Mouse (Mus musculus): ENCODE results near the gene Slc22a8.

Gene Slc22a8

GRCm38 (mm10) chr19:8655833-8656232, 64.8 kb downstream of the Slc22a8 start:
- in situ Hi-C loops (cut with MboI; ENCODE audit: low pct_unique_long_range_greater_than_20kb in 1 of 2, low sequenced_read_pairs in 2 of 2, unreplicated experiment in 1 of 2), result no loop called here

DNA sequence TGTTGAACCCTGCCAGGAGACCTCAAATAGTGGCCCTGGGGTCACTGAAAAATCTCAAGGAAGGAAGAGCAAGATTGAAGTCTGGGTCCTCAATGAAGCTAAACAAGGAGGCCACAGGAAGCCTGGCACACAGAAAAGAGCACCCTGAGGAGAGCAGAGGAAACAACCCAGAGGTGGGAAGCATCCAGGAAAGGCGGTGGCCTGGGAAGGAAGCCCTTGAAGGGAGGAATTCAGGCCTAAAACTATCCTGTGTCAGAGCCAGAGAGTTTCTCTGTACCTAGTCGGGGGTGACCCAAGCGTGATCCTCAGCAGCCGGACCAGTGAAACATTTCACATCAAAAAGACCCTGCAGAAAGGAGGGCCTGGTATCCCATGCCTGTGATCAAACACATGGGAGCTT, 65.3 kb downstream of the Slc22a8 start:
- in situ Hi-C loops (cut with MboI; ENCODE audit: low pct_unique_long_range_greater_than_20kb in 1 of 2, low sequenced_read_pairs in 2 of 2, unreplicated experiment in 1 of 2), result no loop called here
